Mouse (Mus musculus): ENCODE data around the gene C1qtnf12.

The C1qtnf12 gene

GRCm38 (mm10) chr4:155993606-155994005 is 31.5 kb downstream of the C1qtnf12 start:
- no peak for DNase-seq (ENCODE audit: low spot score in 2 of 2)

- no peak for DNase-seq (ENCODE audit: low spot score in 2 of 2)
Measured at GRCm38 (mm10) chr4:156004109-156004508, 42.0 kb downstream of the C1qtnf12 start.

- no peak for DNase-seq (ENCODE audit: low spot score in 2 of 2)
Measured at GRCm38 (mm10) chr4:156008369-156008768, 46.3 kb downstream of the C1qtnf12 start.

- no peak for DNase-seq (ENCODE audit: low spot score in 2 of 2)
Measured at GRCm38 (mm10) chr4:156013637-156014036, 51.5 kb downstream of the C1qtnf12 start, which contains the start of gene Tnfrsf4. TSS of gene Tnfrsf4 (plus strand) at chr4:156013843.

GRCm38 (mm10) chr4:156014436-156014835 is 52.3 kb downstream of the C1qtnf12 start:
- no peak for DNase-seq (ENCODE audit: low spot score in 2 of 2)
